Mouse (Mus musculus) lung, adult 2 months (tissue): ENCODE results near the gene Laptm5.

Experiments used
- CTCF ChIP-seq: fragments of 200-500 bp; IDR thresholded peaks from 2 replicates; pipeline ENCODE4 v1.5.1; 2011; ENCODE audit warnings: mild to moderate bottlenecking, low read length, control low read depth; ENCODE audit not compliant: insufficient read depth
- POLR2A ChIP-seq: fragments of 200-500 bp; IDR thresholded peaks from 2 replicates; pipeline ENCODE4 v1.6.1; 2011; ENCODE audit warnings: low read depth, mild to moderate bottlenecking, control low read depth, low read length, borderline replicate concordance; ENCODE audit errors: extremely low read depth

DNA sequence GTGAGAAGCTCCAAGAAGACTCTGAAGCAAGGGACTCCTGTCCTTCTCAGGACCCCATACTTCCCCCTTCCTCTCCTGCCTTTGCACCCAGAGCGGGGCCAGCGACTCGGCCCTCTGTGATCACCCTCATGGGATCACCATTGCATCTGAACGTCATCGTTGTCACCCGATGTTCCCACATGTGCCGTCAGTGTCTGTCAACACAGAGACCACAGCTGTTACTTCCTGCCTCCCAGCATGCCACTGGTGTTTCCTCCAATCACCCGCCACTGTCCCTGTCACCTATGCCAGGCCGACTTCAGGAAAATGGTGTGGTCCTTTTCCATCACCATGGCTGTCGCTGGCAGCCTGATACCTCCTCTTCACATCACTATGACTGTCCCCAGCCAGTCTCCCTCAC is 9.1 kb downstream of the Laptm5 start:
- TF ChIP-seq POLR2A (no peak), CTCF (no peak)
